Mouse (Mus musculus) liver, postnatal 0 days (tissue): ENCODE data around the gene Krt78.

Experiments used
- CTCF ChIP-seq: sonication (generic); IDR thresholded peaks from 2 replicates; pipeline ENCODE4 v1.5.1; 2016; ENCODE audit warnings: antibody characterized with exemption, low read depth
- EP300 ChIP-seq: IDR thresholded peaks from 2 replicates; pipeline ENCODE4 v1.6.1; 2016; ENCODE audit warnings: antibody characterized with exemption, low read depth, mild to moderate bottlenecking

DNA sequence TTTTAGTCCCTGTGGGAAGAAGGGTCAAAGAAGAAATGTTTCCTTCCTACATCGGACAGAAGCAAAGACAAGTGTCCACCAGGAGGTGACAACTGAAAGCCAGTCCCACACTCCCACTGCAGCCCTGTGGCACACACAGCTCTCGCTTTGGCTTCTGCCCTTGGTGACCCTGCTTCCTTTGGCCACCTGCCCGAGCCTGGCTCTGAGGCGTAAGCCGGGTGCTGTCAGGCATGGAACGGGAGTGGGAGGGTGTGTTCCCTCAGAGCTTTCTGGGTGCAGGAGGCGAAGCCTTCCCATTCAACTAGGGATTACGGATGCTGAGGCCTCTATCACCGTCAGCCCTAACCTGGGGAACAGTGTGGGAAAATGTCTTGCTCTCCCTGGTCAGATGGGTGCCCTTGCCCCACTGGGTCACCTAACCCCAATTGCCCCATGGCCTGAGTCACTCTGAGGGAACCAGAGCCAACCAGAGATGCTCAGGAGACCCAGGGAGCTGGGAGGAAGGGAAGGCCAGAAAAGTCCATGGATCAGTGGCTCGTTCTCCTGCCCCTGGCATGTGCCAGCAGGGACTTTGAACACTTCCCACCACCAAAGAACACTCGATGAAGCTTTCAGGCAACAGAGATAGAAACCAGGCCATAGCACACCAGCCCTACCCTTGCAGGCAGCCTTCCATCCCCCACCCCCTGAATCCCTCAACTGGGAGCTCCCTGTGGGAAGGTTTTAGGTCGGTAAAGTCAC, 26.6 kb downstream of the Krt78 start:
- TF ChIP-seq EP300 (no peak), CTCF (no peak)
